Mouse (Mus musculus) forebrain, embryonic 11.5 days (tissue): ENCODE measurements around the gene Rnf39. TPM values are rescaled to one million over a fixed set of nuclear protein-coding genes. Genes with fewer than 3 reads are reported as not detected.

Experiments used
- ATAC-seq: fragments of 200-750 bp; cut with Nextera tagmentation; replicated peaks from 2 replicates; pipeline ENCODE4 v1.8.0; 2017; ENCODE audit warnings: moderate TSS enrichment; ENCODE audit not compliant: low FRiP score
- DNase-seq: peaks from one replicate; pipeline ENCODE4 v3.0.0-alpha.2; 2017; ENCODE audit warnings: low spot score
- H3K27ac ChIP-seq: fragments of 300-500 bp; sonication (generic); 2 replicates; pipeline ENCODE4 v1.5.1; 2014; ENCODE audit warnings: low read depth, low read length
- H3K27me3 ChIP-seq: fragments of 300-500 bp; sonication (generic); 2 replicates; pipeline ENCODE4 v1.6.1; 2014; ENCODE audit warnings: mild to moderate bottlenecking, low read length, mixed read lengths; ENCODE audit not compliant: control insufficient read depth, insufficient read depth
- H3K36me3 ChIP-seq: fragments of 300-500 bp; sonication (generic); 2 replicates; pipeline ENCODE4 v1.6.1; 2014; ENCODE audit warnings: mild to moderate bottlenecking, low read length, moderate library complexity, mixed read lengths; ENCODE audit not compliant: control insufficient read depth, insufficient read depth
- H3K4me1 ChIP-seq: fragments of 300-500 bp; sonication (generic); replicated peaks from 2 replicates; pipeline ENCODE4 v1.6.1; 2014; ENCODE audit warnings: low read length, mixed read lengths; ENCODE audit not compliant: control insufficient read depth, insufficient read depth
- H3K4me2 ChIP-seq: fragments of 300-500 bp; sonication (generic); 2 replicates; pipeline ENCODE4 v1.6.1; 2014; ENCODE audit warnings: low read depth, mild to moderate bottlenecking, low read length, moderate library complexity, mixed read lengths; ENCODE audit not compliant: severe bottlenecking
- H3K4me3 ChIP-seq: fragments of 300-500 bp; sonication (generic); 2 replicates; pipeline ENCODE4 v1.5.1; 2014; ENCODE audit warnings: low read depth, low read length
- H3K9ac ChIP-seq: fragments of 300-500 bp; sonication (generic); 2 replicates; pipeline ENCODE4 v1.6.1; 2014; ENCODE audit warnings: low read length
- H3K9me3 ChIP-seq: fragments of 300-500 bp; sonication (generic); 2 replicates; pipeline ENCODE4 v1.6.1; 2016; ENCODE audit warnings: low read length, mixed read lengths; ENCODE audit not compliant: control insufficient read depth
- WGBS: fragments of 180-500 bp; shearing (Covaris S2); extraction: QIAGEN DNeasy Blood & Tissue Kit; methylation state at CpG from one replicate; pipeline ENCODE4 v1.1.7; 2014; 5-methylcytosine and 5-hydroxymethylcytosine counted together
- polyA plus RNA-seq: library from polyadenylated mRNA; unstranded; fragments of >200 nt; fragmentation: Nextera tagmentation; extraction: Ambion mirVana; gene quantifications from 2 replicates; pipeline ENCODE4 v1.2.1, GENCODE M21; 2014

Gene Rnf39
- polyA plus RNA-seq, 1 experiment from 2014 or later, result 0.44 TPM

DNA sequence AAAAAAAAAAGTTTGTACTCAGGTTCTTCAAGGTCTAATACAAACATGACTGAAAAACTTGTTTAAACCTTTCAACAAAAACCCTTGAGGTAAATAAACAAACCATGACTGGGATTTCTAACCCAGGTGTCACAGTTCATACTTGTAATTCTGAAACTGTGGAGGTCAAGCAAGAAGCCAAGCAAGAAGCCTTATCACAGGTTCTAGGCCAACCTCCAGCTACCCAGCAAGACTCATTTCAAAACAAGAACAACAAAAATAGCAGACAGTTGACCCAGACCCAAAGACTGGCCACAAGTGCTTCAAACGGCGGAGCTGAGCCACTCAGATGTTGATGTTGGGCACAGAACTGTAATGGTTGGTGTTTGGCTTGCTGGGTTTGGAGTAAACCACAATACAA lies 51.8 kb downstream of the Rnf39 start:
- no peak overlapping the region for H3K4me2 ChIP-seq
- H3K36me3 ChIP-seq, result no peaks in the 10 kb centered on the region
- H3K4me1 ChIP-seq, result no peaks in the 10 kb centered on the region
- H3K9ac ChIP-seq, result no peak overlapping the region
- ATAC-seq (no peak), DNase-seq (no peak)
- WGBS, result 88% methylated on average over 2 of the region's 2 CpGs
- no peaks in the 10 kb centered on the region for H3K9me3 ChIP-seq
- H3K4me3 ChIP-seq, result no peak overlapping the region
- H3K27me3 ChIP-seq, result peaks cover 2% of the 10 kb centered on the region; the same call in 1 of the 2 replicates
- H3K27ac ChIP-seq, result no peak overlapping the region

DNA sequence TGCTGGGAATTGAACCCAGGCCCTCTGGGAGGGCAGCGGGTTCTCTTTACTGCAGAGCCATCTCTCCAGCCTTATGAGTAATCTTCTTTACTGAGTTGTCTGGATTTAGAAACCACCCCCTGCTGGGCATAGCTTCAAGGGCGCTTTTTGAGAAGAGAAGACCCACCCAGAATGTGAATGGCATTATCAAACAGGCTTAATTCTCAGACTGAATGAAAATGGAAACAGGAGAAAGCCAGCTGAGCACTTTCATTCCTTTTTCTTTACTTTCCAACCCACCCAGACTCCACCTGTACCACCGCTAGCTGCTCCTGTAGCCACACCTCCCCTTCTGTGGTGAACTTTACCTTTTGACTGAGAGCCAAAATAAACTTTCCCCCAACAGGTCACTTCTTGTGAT lies 52.7 kb downstream of the Rnf39 start:
- DNase-seq (no peak), ATAC-seq (no peak)
- Histone ChIP-seq H3K4me2 (no peak overlapping the region), H3K4me3 (no peak overlapping the region), H3K36me3 (no peaks in the 10 kb centered on the region), H3K27me3 (no peaks in the 10 kb centered on the region), H3K4me1 (no peaks in the 10 kb centered on the region), H3K9ac (no peak overlapping the region), H3K9me3 (no peaks in the 10 kb centered on the region), H3K27ac (no peak overlapping the region)
- WGBS, result 44% methylated on average over 3 of the region's 3 CpGs

DNA sequence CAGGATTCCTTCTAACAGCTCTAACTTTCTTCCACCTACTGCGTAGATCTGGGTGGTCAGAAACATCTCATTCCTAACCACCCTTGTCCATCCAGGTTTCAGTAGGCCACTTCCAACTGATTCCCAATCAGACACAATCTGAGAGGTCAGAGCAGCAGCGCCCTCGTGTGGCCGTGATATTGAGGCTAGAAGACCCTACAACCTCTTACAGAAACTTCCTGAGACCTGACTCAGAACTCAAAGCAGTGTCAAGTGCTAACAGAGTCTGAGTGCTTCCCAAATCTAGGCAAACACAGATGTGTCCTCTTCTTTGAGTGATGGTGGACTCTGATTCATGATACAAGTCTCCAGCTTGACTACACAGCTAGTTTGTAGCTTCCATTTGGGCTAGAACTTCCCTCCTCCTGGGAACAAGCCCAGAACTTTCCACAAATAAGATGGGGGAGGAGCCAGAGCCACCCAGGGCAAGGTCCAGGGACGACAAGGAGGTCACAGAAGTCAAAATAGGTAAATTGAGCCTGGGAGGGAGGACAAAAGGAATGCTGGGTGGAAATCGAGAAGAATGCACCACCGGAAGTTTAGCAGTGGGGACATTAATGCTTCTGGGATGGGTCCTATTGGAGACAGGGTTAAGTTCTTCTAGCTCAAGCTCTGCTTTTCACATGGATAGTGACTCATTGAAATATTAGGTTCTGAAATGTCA lies 54.5 kb downstream of the Rnf39 start:
- no peak overlapping the region for H3K9ac ChIP-seq
- H3K4me2 ChIP-seq, result no peak overlapping the region
- DNase-seq (peak; percentile 89), ATAC-seq (0 out of 2 replicates have a peak, but pooled peaks have one; percentile 44)
- no peaks in the 10 kb centered on the region for H3K36me3 ChIP-seq
- H3K4me1 ChIP-seq, result no peaks in the 10 kb centered on the region
- 28% methylated on average over 7 of the region's 7 CpGs for WGBS
- no peaks in the 10 kb centered on the region for H3K9me3 ChIP-seq
- no peaks in the 10 kb centered on the region for H3K27me3 ChIP-seq
- no peak overlapping the region for H3K4me3 ChIP-seq
- H3K27ac ChIP-seq, result no peak overlapping the region

Other genes with a start within 250 kb of the Rnf39 start
- not detected in 2 replicates for gene H2-M10.5, start 170.0 kb upstream of the Rnf39 start, polyA plus RNA-seq
- gene H2-M10.6, start 130.7 kb upstream of the Rnf39 start, polyA plus RNA-seq, result not detected in 2 replicates
- 30.9 and 31.7 TPM in 2 replicates for gene Trim26, start 105.8 kb upstream of the Rnf39 start, polyA plus RNA-seq
- gene Trim15, start 75.7 kb upstream of the Rnf39 start, polyA plus RNA-seq, result 0.20 and 0.35 TPM in 2 replicates
- gene Trim10, start 73.3 kb upstream of the Rnf39 start, polyA plus RNA-seq, result 7.4 and 8.4 TPM in 2 replicates
- not detected in 2 replicates for gene Trim40, start 52.8 kb upstream of the Rnf39 start, polyA plus RNA-seq
- not detected in 2 replicates for gene Trim31, start 44.8 kb upstream of the Rnf39 start, polyA plus RNA-seq
- gene Ppp1r11, start 8.8 kb downstream of the Rnf39 start, polyA plus RNA-seq, result 142 and 149 TPM in 2 replicates
- gene Znrd1, start 15.6 kb downstream of the Rnf39 start, polyA plus RNA-seq, result 83.2 and 86.6 TPM in 2 replicates
- 10.2 and 10.5 TPM in 2 replicates for gene Znrd1as, start 15.7 kb downstream of the Rnf39 start, polyA plus RNA-seq
- gene 2410137M14Rik, start 38.3 kb downstream of the Rnf39 start, polyA plus RNA-seq, result not detected in 2 replicates
- gene H2-M5, start 46.6 kb downstream of the Rnf39 start, polyA plus RNA-seq, result 0.73 and 1.1 TPM in 2 replicates
- 130 and 142 TPM in 2 replicates for gene Zfp57, start 58.2 kb downstream of the Rnf39 start, polyA plus RNA-seq
- gene Mog, start 80.5 kb downstream of the Rnf39 start, polyA plus RNA-seq, result 0.39 TPM in 1 of 2 replicates, not detected in the other
- 19.7 and 21.8 TPM in 2 replicates for gene Gabbr1, start 103.0 kb downstream of the Rnf39 start, polyA plus RNA-seq
- not detected in 2 replicates for gene Olfr90, start 145.6 kb downstream of the Rnf39 start, polyA plus RNA-seq
- 0.13 TPM in 2 replicates for gene Olfr91, start 155.4 kb downstream of the Rnf39 start, polyA plus RNA-seq
- gene Olfr92, start 177.2 kb downstream of the Rnf39 start, polyA plus RNA-seq, result not detected in 2 replicates
- gene Olfr93, start 218.6 kb downstream of the Rnf39 start, polyA plus RNA-seq, result not detected in 2 replicates